Mouse (Mus musculus) right cerebral cortex, postnatal 4 days (tissue): ENCODE measurements at regions not wholly inside any gene's neighbourhood (a gene's known extent, or its start where the extent isn't known, plus 50 kb on each side); places are given as distances from the start of the nearest gene placed in this dataset.

Experiments
- DNase-seq: peaks from one replicate; pipeline ENCODE4 v3.0.0-alpha.2; 2022

DNA sequence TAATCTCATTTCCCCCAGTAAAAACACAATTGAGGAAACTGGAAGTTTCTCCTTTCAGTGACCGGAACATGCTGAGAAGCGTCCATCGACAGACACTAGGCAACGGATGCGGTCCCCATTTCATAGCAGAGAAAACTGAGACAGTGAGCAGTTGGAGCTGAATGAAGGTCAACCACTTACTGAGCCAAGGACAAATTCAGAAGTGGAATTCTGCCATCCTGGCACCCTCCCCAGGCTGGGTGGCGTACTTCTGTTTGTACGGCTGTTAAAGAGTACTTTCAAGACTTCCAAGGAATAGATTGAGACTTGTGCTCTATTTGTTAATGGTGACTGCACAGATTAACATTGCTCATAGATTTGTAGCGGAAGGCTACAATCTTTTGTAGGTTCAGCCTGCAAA, 54.2 kb upstream of the Bhlhe40 start:
- DNase-seq: peak; percentile 41

DNA sequence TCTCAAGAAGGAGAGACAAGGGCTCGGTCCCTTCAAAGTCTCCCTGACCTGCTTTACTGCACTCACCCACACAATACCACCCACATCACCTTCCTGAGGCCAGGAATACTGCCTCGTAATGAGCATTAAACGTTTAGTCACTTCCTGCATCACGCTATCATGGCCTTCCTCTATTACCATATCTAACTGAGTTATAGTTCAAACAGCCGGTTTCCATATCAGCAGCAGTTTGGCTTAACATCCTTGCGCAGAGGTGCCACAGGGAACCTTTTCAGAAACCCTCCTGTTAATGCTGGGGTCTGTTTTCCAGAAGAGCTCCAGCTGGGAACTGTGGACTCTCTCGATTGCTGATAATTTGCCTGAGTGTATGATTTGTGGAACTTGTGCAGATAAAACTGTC, 52.1 kb upstream of the Bhlhe40 start:
- no peak for DNase-seq
